Mouse (Mus musculus) brain, adult 2 months (tissue): ENCODE data around the gene Mob3b.

Experiments used
- DNase-seq: peaks from one replicate; pipeline ENCODE4 v3.0.0; 2011; ENCODE audit warnings: low read depth, low spot score

Gene Mob3b

DNA sequence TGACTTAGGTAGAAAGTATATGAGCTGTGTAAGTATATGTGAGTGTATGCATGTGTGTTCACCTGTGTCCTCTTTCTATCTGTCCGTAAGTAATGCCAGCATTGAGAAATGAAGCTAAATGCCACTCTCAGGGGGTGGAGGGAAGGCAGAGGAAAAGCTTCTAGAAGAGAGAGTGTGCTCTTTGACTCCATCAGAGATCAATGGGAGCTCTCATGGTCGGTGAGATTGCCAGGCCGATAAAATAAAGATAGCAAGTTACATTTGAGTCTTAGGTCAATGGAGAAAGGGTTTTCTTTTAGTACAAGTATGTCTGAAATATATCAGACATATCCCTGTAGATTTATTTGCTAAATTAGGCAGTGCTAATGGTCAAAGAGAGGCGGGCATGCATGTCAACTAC lies 9.0 kb downstream of the Mob3b start:
- DNase-seq, result no peak

DNA sequence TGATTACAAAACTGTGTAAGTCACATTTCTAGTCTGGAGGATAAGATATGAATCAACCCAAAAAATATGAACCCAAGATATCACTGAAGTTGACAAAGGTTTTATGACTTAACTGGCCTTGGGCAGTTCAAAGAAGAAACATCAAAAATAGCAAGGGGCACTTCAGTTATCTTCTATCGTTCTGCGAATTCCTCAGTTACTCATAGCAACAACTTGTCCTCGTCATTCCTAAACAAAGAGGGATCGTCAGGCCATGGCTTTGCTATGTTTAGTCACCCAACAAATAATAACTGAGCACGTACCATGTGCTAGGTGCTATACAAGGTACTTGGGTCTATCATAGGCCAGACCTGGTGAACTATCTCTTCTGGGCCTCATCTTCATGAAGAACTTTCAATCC lies 10.7 kb downstream of the Mob3b start:
- no peak for DNase-seq

GRCm38 (mm10) chr4:35145726-35146125 lies 11.6 kb downstream of the Mob3b start:
- DNase-seq, result no peak

DNA sequence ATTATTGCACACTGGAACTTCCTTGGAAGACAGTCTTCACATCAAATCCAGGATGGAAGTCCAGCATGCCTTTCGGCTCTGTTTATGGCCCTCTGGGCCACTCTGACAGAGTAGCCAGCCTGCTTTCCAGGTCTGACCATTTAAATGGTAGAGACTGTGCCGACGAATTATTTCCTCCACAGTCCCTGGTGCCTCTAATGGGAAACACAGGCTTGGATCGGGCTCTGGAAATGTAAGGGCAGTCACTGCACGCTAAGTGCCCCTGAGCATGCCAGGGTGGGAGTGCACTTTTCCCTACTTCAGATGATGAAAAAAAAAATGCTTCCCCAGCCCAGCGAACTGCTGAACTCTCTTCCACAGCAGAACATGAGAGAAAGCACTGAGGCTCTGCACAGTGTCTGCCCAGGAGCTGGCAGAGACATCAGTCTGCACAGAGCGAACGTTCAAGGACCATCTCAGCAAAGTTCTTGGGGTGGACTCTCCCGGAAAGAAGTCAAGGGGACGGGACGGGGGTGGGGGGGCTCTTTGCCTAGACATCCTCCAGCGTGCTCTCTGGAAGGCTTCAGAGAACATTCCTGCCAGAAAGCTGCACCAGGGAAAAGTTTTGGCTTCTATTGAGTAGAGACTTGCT lies 13.7 kb downstream of the Mob3b start:
- DNase-seq, result no peak

DNA sequence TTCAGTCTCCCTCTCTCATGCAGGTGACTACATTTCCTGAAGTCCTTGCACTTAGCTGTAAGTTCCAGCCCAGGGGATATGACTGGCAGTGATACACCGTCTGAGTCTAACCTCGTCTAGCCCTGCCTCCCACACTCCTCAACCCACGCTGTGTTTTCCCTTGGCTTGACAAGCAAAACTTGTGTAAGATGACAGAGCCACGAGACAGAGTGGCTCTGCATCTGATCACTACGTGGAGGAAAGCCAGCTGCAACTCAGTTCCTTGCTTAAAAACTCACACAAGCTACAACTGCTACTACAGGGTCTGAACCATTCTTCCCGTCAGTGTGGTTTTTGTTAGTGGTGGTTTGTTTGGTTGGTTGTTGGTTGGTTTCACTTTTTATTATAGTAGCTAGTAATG lies 17.0 kb downstream of the Mob3b start:
- peak; percentile 26 for DNase-seq

- no peak for DNase-seq
Measured at GRCm38 (mm10) chr4:35138077-35138476, 19.2 kb downstream of the Mob3b start.

GRCm38 (mm10) chr4:35136996-35137395 lies 20.3 kb downstream of the Mob3b start:
- DNase-seq, result no peak

GRCm38 (mm10) chr4:35135806-35136205 lies 21.5 kb downstream of the Mob3b start:
- no peak for DNase-seq

GRCm38 (mm10) chr4:35134846-35135611 lies 22.3 kb downstream of the Mob3b start:
- no peak for DNase-seq

GRCm38 (mm10) chr4:35133411-35133810 lies 23.9 kb downstream of the Mob3b start:
- no peak for DNase-seq

- no peak for DNase-seq
Measured at GRCm38 (mm10) chr4:35131592-35131991, 25.7 kb downstream of the Mob3b start.

GRCm38 (mm10) chr4:35130411-35130948 lies 26.8 kb downstream of the Mob3b start:
- DNase-seq, result no peak

- DNase-seq, result no peak
Measured at GRCm38 (mm10) chr4:35127759-35128158, 29.5 kb downstream of the Mob3b start.

DNA sequence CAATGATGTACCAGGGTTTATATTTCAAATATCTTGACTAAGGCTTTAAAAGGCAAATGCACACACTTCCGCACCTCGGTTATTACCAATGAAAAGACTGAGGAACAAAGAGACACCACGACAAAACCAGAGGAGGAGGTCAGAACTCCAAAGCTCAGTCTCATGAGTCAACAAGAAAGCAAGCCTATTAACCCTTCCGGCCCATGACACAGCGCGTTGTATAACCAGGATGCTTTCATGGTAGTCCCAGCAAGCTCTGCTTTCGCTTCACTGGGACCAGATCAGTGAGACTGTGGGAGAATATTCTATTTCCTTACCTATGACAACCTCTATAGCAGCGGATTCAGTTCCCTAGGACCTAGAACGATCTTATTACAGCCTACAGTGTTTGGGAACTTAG lies 30.5 kb downstream of the Mob3b start:
- DNase-seq, result no peak

- peak; percentile 26 for DNase-seq
Measured at GRCm38 (mm10) chr4:35125299-35125777, 31.9 kb downstream of the Mob3b start.

- no peak for DNase-seq
Measured at GRCm38 (mm10) chr4:35124027-35124426, 33.3 kb downstream of the Mob3b start.

- DNase-seq, result no peak
Measured at GRCm38 (mm10) chr4:35123087-35123486, 34.2 kb downstream of the Mob3b start.

- peak; percentile 47 for DNase-seq
Measured at GRCm38 (mm10) chr4:35121060-35121459, 36.2 kb downstream of the Mob3b start.

DNA sequence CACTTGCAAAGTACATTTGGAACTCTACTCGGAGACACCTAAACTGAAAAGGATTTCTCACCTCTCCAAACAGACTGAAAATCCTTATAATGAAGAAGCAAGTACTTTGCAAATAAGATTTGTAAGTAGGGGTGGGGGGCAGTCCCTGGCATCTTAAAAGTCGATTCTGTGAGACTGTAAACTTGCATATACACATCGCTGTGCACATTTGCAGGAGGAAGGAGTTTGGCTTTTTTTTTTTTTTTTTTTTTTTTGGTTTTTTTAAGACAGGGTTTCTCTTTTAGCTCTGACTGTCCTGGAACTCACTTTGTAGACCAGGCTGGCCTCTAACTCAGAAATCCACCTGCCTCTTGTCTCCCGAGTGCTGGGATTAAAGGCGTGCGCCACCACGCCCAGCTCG lies 36.7 kb downstream of the Mob3b start:
- DNase-seq, result no peak

- no peak for DNase-seq
Measured at GRCm38 (mm10) chr4:35120159-35120558, 37.1 kb downstream of the Mob3b start.

DNA sequence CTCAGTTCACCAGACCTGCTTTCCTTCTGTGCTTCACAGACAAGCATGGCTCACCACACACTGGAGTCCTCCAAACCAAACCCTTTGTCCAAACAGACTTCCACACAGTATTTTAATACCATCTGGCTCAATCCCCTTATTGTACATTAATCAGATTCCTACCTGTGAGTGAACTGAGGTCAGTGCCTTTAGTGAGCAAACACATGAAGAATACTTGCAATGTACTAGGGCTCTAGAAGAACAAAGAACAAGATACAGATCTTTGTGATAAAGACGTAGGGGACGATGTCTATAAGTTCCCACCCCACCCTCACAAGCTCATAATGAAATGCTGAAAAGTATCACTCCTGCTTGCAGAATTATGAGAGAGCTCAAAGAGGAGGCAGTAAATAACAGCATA lies 38.4 kb downstream of the Mob3b start:
- no peak for DNase-seq

DNA sequence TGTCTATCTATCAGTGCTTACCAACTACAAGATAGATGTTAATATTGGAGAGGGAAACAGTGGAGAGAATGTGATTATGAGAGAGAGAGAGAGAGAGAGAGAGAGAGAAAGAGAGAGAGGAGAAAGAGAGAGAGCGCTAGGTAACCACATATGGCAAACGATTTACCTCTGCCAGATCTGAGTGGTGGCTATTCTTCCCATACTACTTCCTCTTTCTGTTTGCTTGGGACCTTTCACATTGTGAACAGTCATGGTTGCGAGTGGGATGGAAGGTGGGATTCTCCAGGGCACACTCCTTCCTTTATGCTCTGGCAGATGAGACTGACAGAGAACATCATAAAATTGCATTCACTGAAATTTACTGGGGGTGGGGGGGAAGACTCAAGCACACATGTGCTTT lies 40.1 kb downstream of the Mob3b start:
- DNase-seq, result no peak

DNA sequence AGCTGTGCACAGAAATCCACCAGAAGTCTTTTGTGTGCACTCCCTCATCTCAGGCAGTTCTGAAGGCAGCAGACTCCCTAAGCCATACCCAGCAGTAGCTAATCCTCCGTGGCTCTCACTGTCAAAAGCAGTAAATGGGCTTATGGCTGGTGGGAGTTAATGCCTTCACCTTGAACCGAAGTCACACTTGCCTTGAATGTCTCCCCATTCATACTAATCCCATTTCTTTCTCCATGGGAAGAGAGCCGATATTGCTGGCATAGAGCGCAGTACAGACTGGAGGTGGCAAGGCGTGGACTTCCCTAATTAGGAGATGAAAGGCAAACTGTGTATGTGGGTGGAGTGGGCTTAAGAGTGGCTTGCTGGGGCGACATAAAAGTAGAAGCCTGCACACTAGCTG lies 41.4 kb downstream of the Mob3b start:
- DNase-seq, result peak; percentile 42
